Mouse (Mus musculus): ENCODE results near the gene Rnasel.
A peak's percentile ranks its signal among the peaks of the same experiment; 100 is the strongest.
"Not testable (repeated sequence)": the region's sequence is repeated elsewhere in the genome, so short reads cannot be mapped to it uniquely, and the experiment has no call there.

Rnasel gene

GRCm38 (mm10) chr1:153737101-153738085 lies 11.8 kb upstream of the Rnasel start:
- no peak for DNase-seq

- DNase-seq, result no peak
These were observed 9.7 kb upstream of the Rnasel start for GRCm38 (mm10) chr1:153739437-153740015.

- DNase-seq, result peak; percentile 65
These were observed 9.1 kb upstream of the Rnasel start, which contains the start of gene Rgs16 for GRCm38 (mm10) chr1:153740145-153740544. TSS of gene Rgs16 (plus strand) at chr1:153740349.

GRCm38 (mm10) chr1:153740775-153741400 lies 8.3 kb upstream of the Rnasel start:
- no peak for DNase-seq

GRCm38 (mm10) chr1:153741551-153742316 lies 7.5 kb upstream of the Rnasel start:
- no peak for DNase-seq

- DNase-seq, result no peak
These were observed 6.7 kb upstream of the Rnasel start for GRCm38 (mm10) chr1:153742374-153743155.

- no peak for DNase-seq
These were observed 3.0 kb upstream of the Rnasel start for GRCm38 (mm10) chr1:153746119-153746670.

GRCm38 (mm10) chr1:153746728-153747127 lies 2.5 kb upstream of the Rnasel start:
- DNase-seq, result no peak

- no peak for DNase-seq
These were observed 1.2 kb upstream of the Rnasel start for GRCm38 (mm10) chr1:153747861-153748530.

- no peak for DNase-seq
These were observed 677 bp upstream of the Rnasel start for GRCm38 (mm10) chr1:153748549-153748948.

- DNase-seq, result no peak
These were observed 828 bp downstream of the Rnasel start for GRCm38 (mm10) chr1:153750054-153750453.

GRCm38 (mm10) chr1:153751763-153752301 lies 2.6 kb downstream of the Rnasel start:
- no peak for DNase-seq

GRCm38 (mm10) chr1:153752521-153752920 lies 3.3 kb downstream of the Rnasel start:
- no peak for DNase-seq

- DNase-seq, result no peak
These were observed 4.7 kb downstream of the Rnasel start for GRCm38 (mm10) chr1:153753725-153754464.

GRCm38 (mm10) chr1:153764136-153764535 lies 14.9 kb downstream of the Rnasel start:
- no peak for DNase-seq

GRCm38 (mm10) chr1:153766298-153766697 lies 17.1 kb downstream of the Rnasel start:
- DNase-seq, result no peak

GRCm38 (mm10) chr1:153767281-153767680 lies 18.1 kb downstream of the Rnasel start:
- no peak for DNase-seq

GRCm38 (mm10) chr1:153768465-153768864 lies 19.2 kb downstream of the Rnasel start:
- no peak for DNase-seq

- not testable (repeated sequence) for DNase-seq
These were observed 20.3 kb downstream of the Rnasel start for GRCm38 (mm10) chr1:153769571-153769970.

All from right cerebral cortex, postnatal 25 days (tissue).